Mouse (Mus musculus) yolk sac, embryonic 10.5 days (tissue): ENCODE results near the gene Tlnrd1.
"Not testable (repeated sequence)": the region's sequence is repeated elsewhere in the genome, so short reads cannot be mapped to it uniquely, and the experiment has no call there.

Experiments
- DNase-seq: peaks from one replicate; pipeline ENCODE4 v3.0.0-alpha.2; 2017; ENCODE audit warnings: low spot score

Gene Tlnrd1

GRCm38 (mm10) chr7:83884021-83884658, at the start of gene Tlnrd1, which contains the start of gene Mesd:
Gene Tlnrd1 (minus strand): TSS chr7:83884305.
Gene Mesd (plus strand): TSS chr7:83884466.
- DNase-seq, result peak; percentile 94

DNA sequence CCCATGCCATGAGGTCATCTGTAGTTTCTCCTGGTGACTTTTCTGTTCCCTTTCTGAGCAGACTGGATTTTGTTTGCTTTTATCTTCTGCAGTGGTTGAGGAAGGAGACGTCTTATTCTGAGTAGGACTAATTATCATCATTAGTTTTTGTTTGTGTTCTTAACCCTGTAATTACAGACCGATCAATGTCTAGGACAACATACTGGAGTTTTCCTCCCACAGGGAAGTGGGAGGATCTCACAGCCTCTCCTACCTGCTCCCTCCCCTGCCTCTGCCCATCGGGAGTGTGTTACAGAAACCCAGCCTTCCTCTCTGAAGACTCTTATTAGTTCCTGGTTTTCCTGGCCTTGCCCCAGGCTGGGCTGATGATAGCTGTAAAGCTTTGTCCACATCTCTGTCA, 37.5 kb upstream of the Tlnrd1 start:
- no peak for DNase-seq

- no peak for DNase-seq
Observed at GRCm38 (mm10) chr7:83920241-83920640, 36.1 kb upstream of the Tlnrd1 start.

DNA sequence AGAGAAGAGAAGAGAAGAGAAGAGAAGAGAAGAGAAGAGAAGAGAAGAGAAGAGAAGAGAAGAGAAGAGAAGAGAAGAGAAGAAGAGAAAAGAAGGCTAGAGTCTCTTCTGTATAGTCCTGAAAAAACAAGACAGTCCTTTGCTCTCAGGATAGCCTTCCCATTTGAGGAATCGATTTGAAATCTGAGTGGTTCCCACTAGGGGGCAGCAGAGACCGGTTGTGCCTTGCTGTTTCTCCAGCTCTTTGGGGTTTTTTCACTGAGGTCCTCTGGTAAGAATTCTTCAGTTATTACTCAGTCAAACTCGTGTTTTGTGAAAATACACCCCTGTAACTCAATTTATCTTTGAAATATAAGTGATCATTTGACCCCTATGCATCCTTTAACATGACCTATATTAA, 30.5 kb upstream of the Tlnrd1 start:
- DNase-seq, result peak; percentile 50

- DNase-seq, result no peak
Observed at GRCm38 (mm10) chr7:83913995-83914394, 29.9 kb upstream of the Tlnrd1 start.

DNA sequence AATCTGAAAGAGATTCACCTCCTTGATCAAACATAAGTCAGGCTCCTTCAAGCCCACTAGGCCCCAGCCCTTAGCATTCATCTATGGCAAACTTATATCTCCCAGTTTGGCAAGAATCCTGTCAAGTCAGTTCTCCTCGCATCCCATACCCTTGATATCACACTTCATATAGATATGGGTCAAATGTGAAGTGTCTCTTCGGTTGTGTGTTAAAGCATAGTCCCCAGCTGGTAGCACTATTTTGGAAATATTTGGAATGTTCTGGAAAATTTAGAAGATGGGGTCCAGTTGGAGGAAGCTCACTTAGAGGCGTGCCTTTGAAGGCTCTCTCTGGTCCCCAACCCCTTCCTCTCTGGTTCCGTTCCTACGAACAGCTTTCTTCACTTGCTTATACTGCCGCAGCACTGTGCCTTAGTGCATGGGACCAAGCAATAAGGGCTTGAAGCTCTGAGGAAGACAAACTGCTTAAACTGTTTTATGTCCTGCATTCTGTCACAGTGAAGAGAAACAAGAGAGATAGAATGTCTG, 29.4 kb upstream of the Tlnrd1 start:
- DNase-seq, result no peak

GRCm38 (mm10) chr7:83911909-83912308, 27.8 kb upstream of the Tlnrd1 start:
- no peak for DNase-seq

GRCm38 (mm10) chr7:83904831-83905230, 20.7 kb upstream of the Tlnrd1 start:
- DNase-seq, result no peak

DNA sequence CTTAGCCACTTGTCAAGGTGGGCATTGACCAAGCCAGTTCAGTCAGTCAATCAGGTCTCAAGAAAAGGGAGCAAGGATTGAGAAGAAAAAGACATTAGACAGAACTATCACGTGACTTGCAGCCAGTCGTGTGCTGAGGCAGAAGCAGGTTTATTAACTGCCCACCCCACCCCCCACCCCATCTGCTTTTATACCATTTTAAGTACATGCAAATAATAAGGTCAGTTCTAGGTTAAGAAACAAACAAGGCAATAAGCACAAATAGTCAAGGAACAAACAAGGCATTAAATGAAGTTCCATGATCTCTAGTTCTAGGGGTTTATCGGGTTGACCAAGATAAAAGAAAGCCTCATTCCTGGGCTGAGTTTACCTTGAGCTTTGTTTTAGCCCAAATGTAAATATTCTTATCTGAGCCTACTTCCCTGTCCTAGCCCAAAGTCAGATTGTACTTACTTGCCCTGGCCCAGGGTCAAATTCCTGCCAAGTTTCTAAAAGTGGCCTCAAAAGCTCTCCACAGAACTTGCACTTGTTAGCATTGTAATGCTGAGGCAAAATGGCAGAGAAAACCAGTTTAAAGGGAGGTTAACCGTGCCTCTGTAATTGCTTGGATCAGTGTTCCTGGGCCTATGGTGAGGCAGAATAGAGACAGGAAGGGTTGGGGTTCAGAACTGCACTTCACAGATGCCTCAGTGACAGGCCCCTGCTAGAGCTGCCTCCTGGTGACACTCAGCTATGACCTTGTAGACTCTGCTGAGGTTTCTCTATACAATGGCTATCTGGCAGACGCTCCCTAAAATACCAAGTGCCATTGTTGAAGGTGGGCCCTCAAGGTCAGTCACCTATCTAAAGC, 18.4 kb upstream of the Tlnrd1 start:
- DNase-seq, result peak; percentile 42

GRCm38 (mm10) chr7:83901425-83901824, 17.3 kb upstream of the Tlnrd1 start:
- no peak for DNase-seq

DNA sequence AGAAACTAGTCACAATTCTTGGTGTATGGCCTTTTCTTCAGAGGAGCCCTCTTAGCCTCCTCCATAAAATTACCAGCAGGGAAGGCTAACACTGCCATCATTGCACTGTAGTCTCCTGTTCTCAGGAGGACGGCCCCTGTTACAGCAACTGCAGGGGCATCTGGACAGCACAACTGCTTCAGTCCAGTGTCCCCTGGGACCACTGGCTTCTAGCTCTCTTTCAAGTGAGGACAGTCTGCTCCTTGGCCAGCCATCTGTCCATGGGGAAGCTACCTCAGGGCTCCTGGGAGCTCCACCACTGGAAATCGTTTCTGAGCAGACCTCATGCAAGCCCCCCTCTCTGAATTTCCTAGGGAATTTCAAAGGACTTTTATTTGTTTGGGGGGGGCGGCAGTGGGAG, 16.4 kb upstream of the Tlnrd1 start:
- DNase-seq, result no peak

DNA sequence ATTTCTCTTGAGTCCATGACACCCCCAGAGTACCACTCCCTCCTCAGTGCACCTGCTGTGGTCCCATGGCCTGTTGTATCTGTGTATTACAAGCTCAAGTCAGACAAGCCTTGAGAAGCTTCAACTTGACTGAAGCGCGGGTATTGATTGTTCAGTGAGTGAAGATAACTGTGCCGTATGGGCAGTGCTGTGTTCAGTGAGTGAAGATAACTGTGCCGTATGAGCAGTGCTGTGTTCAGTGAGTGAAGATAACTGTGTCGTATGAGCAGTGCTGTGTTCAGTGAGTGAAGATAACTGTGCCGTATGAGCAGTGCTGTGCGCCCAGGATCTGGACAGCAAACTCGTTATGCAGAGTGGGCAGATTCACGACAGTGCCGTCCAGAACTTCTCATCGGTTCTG, 14.2 kb upstream of the Tlnrd1 start:
- DNase-seq, result no peak

DNA sequence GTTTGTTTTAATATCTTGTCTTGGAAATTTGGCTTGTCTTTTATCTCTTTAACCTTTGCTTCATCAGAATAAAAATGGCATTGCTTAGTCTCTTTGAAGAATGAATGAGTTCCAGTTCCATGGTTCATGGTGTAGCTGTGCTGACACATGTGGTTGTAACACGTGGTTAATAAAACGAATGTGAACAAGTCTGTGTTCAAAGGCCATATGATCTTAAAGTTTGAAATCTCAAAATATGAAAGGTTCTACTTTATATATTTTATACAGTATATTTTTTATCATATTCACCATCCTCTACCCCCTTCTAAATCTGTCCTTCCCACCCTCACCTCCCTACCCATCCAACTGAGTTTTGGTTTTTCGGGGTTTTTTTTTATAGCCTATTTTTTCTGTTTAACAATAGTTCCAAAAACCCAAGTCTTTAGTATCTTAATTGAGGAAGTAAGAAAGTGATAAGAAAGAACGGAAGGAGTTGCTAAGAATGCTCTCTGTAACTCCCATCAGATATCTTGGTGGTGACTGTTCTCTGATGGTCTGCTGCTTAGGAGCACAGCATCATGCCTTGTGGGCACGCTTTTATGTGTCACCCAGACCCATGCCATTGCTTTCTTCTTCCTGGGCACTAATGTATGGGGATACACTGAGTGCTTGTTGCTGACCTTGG, 12.1 kb upstream of the Tlnrd1 start:
- no peak for DNase-seq

- no peak for DNase-seq
Observed at GRCm38 (mm10) chr7:83894348-83894747, 10.2 kb upstream of the Tlnrd1 start.

DNA sequence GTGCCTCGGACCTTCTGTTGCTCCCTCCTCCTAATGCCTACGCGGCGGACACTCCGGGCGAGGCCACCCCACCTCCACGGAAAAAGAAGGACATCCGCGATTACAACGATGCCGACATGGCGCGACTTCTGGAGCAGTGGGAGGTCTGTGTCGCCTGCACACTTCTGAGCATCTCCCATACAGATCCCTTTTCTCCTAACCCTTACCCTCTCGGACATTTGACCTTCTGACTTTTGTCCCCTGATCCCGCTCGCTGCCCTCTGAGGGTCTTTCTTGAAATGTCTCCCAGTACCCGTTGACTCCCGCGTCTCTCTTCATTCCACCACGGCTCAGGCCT, 8.2 kb upstream of the Tlnrd1 start:
- no peak for DNase-seq

DNA sequence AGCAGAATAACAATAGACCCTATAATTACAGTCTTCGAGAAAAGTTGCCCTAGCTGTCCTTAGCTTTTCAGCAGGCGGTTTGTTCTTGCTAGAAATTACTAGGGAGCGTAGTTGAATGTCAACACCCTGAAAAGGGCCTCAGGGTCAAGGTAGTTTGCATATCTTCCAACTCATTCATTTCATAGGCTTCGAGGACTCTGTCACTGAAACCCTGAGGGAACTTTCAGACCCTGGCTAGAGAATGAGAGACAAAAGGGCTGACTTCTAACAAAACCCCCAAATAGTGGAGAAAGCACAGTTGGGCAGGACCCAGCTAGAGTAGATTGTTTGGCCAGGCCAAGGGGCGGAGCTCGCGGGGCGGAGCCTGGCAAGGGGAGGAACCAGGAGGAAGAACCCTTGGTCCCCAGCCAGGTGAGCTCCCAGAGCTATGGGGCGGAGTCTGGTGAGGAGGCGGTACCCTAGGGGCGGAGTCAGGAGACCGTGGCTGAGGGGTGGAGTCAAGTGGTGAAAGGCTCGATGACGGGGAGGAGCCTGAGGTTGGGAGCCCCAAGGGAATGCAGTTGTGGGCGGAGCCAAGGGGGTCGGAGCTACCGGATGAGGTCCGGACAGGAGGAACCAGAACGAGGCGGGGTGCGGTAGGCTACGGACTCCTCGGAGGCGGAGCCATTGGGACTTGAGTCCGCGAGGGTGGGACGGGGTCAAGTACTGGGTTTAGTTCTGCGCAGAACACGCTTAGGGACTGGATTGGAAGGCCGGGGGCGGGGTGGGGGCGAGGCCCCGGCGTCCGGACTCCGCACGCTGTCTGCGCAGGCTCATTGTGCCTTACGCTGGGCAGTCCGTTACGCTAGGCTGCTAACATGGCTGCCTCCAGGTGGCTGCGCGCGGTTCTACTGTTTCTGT, 7.6 kb upstream of the Tlnrd1 start:
- peak; percentile 100 for DNase-seq

GRCm38 (mm10) chr7:83889946-83890345, 5.8 kb upstream of the Tlnrd1 start:
- not testable (repeated sequence) for DNase-seq

- no peak for DNase-seq
Observed at GRCm38 (mm10) chr7:83889383-83889782, 5.3 kb upstream of the Tlnrd1 start.

- DNase-seq, result no peak
Observed at GRCm38 (mm10) chr7:83886366-83887129, 2.4 kb upstream of the Tlnrd1 start.

GRCm38 (mm10) chr7:83885835-83886234, 1.7 kb upstream of the Tlnrd1 start:
- peak; percentile 18 for DNase-seq
